Mouse (Mus musculus) MEL (cell line): ENCODE results near the gene Fam78b.

Experiments used
- CTCF ChIP-seq, 3 experiments: IDR thresholded peaks in 2 of 3; conservative IDR thresholded peaks in 1 of 3; 2 replicates each; pipeline ENCODE4 v1.5.1; 2011 to 2012; ENCODE audit warnings: low read length in 3 of 3, low read depth in 2 of 3, mild to moderate bottlenecking in 2 of 3, improper control_type of control experiment in 1 of 3, inconsistent platforms in 1 of 3, mixed read lengths in 1 of 3, moderate library complexity in 1 of 3; ENCODE audit not compliant: control insufficient read depth in 1 of 3, insufficient read depth in 1 of 3, poor library complexity in 1 of 3, severe bottlenecking in 1 of 3
- EP300 ChIP-seq, 2 experiments: IDR thresholded peaks; 2 replicates each; pipeline ENCODE4 v1.6.1; 2011; ENCODE audit warnings: improper control_type of control experiment in 2 of 2, low read length in 2 of 2, low read depth in 1 of 2, mild to moderate bottlenecking in 1 of 2

DNA sequence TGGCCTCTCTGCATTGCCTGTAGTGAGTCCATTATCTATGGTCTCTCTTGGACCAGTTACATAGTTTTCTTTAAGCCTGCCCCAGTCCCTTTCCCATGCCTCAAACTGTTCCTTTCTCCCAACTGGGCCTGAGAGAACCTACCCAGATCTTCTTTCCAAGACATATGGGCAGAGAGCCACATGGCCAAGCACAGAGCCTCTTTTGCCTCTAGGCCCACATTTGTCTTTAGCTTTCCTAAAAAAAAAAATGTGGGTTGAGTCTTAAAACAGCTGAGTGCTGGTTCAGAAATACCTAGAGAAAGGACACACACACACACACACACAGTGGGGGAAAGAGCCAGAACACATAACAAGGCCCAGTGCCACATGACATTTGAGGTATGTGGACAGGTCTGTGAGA lies 83.1 kb downstream of the Fam78b start:
- TF ChIP-seq EP300 (IDR thresholded peaks at IDR 0.05; ENCODE audit: low read depth in 1 of 2, low read length in 2 of 2) = no peak
- no peak for TF ChIP-seq CTCF (IDR thresholded peaks at IDR 0.05 in 2 of 3, conservative IDR thresholded peaks at IDR 0.05 in 1 of 3; ENCODE audit: control insufficient read depth in 1 of 3, insufficient read depth in 1 of 3, low read depth in 2 of 3, low read length in 3 of 3, poor library complexity in 1 of 3, severe bottlenecking in 1 of 3)
